Mouse (Mus musculus): Measurements from ENCODE around the gene Tmem176a. TPM values are rescaled to one million over a fixed set of nuclear protein-coding genes. Genes with fewer than 3 reads are reported as not detected.

The Tmem176a gene
- 0.55 TPM in 1 of 2 replicates, not detected in the other for polyA plus RNA-seq (2012)

- no peak for TF ChIP-seq GATA1 (IDR thresholded peaks at IDR 0.05; ENCODE audit: low read length)
These were observed at the start of gene Tmem176a for GRCm38 (mm10) chr6:48840371-48840969. TSS of gene Tmem176a (plus strand) at chr6:48840919.

GRCm38 (mm10) chr6:48801897-48802296, 38.8 kb upstream of the Tmem176a start:
- no peak for TF ChIP-seq GATA1 (IDR thresholded peaks at IDR 0.05; ENCODE audit: low read length)

- no peak for TF ChIP-seq GATA1 (IDR thresholded peaks at IDR 0.05; ENCODE audit: low read length)
These were observed 37.2 kb upstream of the Tmem176a start for GRCm38 (mm10) chr6:48803406-48804051.

GRCm38 (mm10) chr6:48804346-48804745, 36.4 kb upstream of the Tmem176a start:
- no peak for TF ChIP-seq GATA1 (IDR thresholded peaks at IDR 0.05; ENCODE audit: low read length)

- no peak for TF ChIP-seq GATA1 (IDR thresholded peaks at IDR 0.05; ENCODE audit: low read length)
These were observed 34.0 kb upstream of the Tmem176a start for GRCm38 (mm10) chr6:48806746-48807145.

- no peak for TF ChIP-seq GATA1 (IDR thresholded peaks at IDR 0.05; ENCODE audit: low read length)
These were observed 31.1 kb upstream of the Tmem176a start for GRCm38 (mm10) chr6:48809494-48810219.

GRCm38 (mm10) chr6:48815013-48815412, 25.7 kb upstream of the Tmem176a start:
- TF ChIP-seq GATA1 (IDR thresholded peaks at IDR 0.05; ENCODE audit: low read length): no peak

- no peak for TF ChIP-seq GATA1 (IDR thresholded peaks at IDR 0.05; ENCODE audit: low read length)
These were observed 22.9 kb upstream of the Tmem176a start for GRCm38 (mm10) chr6:48817815-48818214.

- no peak for TF ChIP-seq GATA1 (IDR thresholded peaks at IDR 0.05; ENCODE audit: low read length)
These were observed 15.7 kb upstream of the Tmem176a start for GRCm38 (mm10) chr6:48825016-48825415.

- no peak for TF ChIP-seq GATA1 (IDR thresholded peaks at IDR 0.05; ENCODE audit: low read length)
These were observed 11.7 kb upstream of the Tmem176a start for GRCm38 (mm10) chr6:48828976-48829375.

GRCm38 (mm10) chr6:48829651-48830050, 11.1 kb upstream of the Tmem176a start:
- no peak for TF ChIP-seq GATA1 (IDR thresholded peaks at IDR 0.05; ENCODE audit: low read length)

GRCm38 (mm10) chr6:48830241-48830640, 10.5 kb upstream of the Tmem176a start:
- no peak for TF ChIP-seq GATA1 (IDR thresholded peaks at IDR 0.05; ENCODE audit: low read length)

- no peak for TF ChIP-seq GATA1 (IDR thresholded peaks at IDR 0.05; ENCODE audit: low read length)
These were observed 9.6 kb upstream of the Tmem176a start for GRCm38 (mm10) chr6:48831141-48831540.

GRCm38 (mm10) chr6:48832426-48832825, 8.3 kb upstream of the Tmem176a start:
- no peak for TF ChIP-seq GATA1 (IDR thresholded peaks at IDR 0.05; ENCODE audit: low read length)

GRCm38 (mm10) chr6:48833515-48833914, 7.2 kb upstream of the Tmem176a start:
- no peak for TF ChIP-seq GATA1 (IDR thresholded peaks at IDR 0.05; ENCODE audit: low read length)

- TF ChIP-seq GATA1 (IDR thresholded peaks at IDR 0.05; ENCODE audit: low read length): no peak
These were observed 5.5 kb upstream of the Tmem176a start for GRCm38 (mm10) chr6:48835241-48835640.
